Mouse (Mus musculus) hindbrain, postnatal 0 days (tissue): ENCODE data around the gene Pus3. TPM values are rescaled to one million over a fixed set of nuclear protein-coding genes. Genes with fewer than 3 reads are reported as not detected.
A peak's percentile ranks its signal among the peaks of the same experiment; 100 is the strongest.

Experiments used
- ATAC-seq: fragments of 200-750 bp; cut with Nextera tagmentation; 2 replicates; pipeline ENCODE4 v1.8.0; 2017; ENCODE audit warnings: mild to moderate bottlenecking, moderate TSS enrichment, moderate library complexity
- DNase-seq: peaks from one replicate; pipeline ENCODE4 v3.0.0-alpha.2; 2015; ENCODE audit warnings: low spot score
- H3K27ac ChIP-seq: fragments of 300-500 bp; sonication (generic); 2 replicates; pipeline ENCODE4 v1.5.1; 2014; ENCODE audit warnings: mild to moderate bottlenecking
- H3K27me3 ChIP-seq: fragments of 300-500 bp; sonication (generic); 2 replicates; pipeline ENCODE4 v1.6.1; 2014; ENCODE audit warnings: low read length, mixed read lengths; ENCODE audit not compliant: insufficient read depth
- H3K36me3 ChIP-seq: fragments of 300-500 bp; sonication (generic); 2 replicates; pipeline ENCODE4 v1.6.1; 2014; ENCODE audit warnings: low read length, mixed read lengths; ENCODE audit not compliant: insufficient read depth
- H3K4me1 ChIP-seq: fragments of 300-500 bp; sonication (generic); 2 replicates; pipeline ENCODE4 v1.6.1; 2014; ENCODE audit warnings: antibody characterized with exemption, low read length, mixed read lengths; ENCODE audit not compliant: insufficient read depth
- H3K4me2 ChIP-seq: fragments of 300-500 bp; sonication (generic); 2 replicates; pipeline ENCODE4 v1.6.1; 2014; ENCODE audit warnings: low read depth, mild to moderate bottlenecking, low read length, moderate library complexity, mixed read lengths
- H3K4me3 ChIP-seq: fragments of 300-500 bp; sonication (generic); 2 replicates; pipeline ENCODE4 v1.5.1; 2014; ENCODE audit warnings: low read length
- H3K9ac ChIP-seq: fragments of 300-500 bp; sonication (generic); replicated peaks from 2 replicates; pipeline ENCODE4 v1.6.1; 2014; ENCODE audit warnings: mild to moderate bottlenecking, low read length, moderate library complexity, mixed read lengths
- H3K9me3 ChIP-seq: fragments of 300-500 bp; sonication (generic); 2 replicates; pipeline ENCODE4 v1.6.1; 2016; ENCODE audit warnings: low read length, mixed read lengths
- CTCF ChIP-seq: IDR thresholded peaks from 2 replicates; pipeline ENCODE4 v1.5.1; 2016; ENCODE audit warnings: antibody characterized with exemption, control low read depth, low read depth
- WGBS: fragments of 180-500 bp; shearing (Covaris S2); extraction: QIAGEN DNeasy Blood & Tissue Kit; methylation state at CpG from one replicate; pipeline ENCODE4 v1.1.7; 2014; 5-methylcytosine and 5-hydroxymethylcytosine counted together
- polyA plus RNA-seq: library from polyadenylated mRNA; unstranded; fragments of >200 nt; fragmentation: Nextera tagmentation; extraction: Ambion mirVana; gene quantifications from 2 replicates; pipeline ENCODE4 v1.2.1, GENCODE M21; 2015
- total RNA-seq: library from RNA; depleted of rRNA; stranded (reverse); fragments of >200 nt; gene quantifications from 2 replicates; pipeline ENCODE4 v1.2.3, GENCODE M21; 2014

Gene Pus3
- total and polyA plus RNA-seq, 2 experiments from 2014 or later: 8.3 to 13.7 TPM

DNA sequence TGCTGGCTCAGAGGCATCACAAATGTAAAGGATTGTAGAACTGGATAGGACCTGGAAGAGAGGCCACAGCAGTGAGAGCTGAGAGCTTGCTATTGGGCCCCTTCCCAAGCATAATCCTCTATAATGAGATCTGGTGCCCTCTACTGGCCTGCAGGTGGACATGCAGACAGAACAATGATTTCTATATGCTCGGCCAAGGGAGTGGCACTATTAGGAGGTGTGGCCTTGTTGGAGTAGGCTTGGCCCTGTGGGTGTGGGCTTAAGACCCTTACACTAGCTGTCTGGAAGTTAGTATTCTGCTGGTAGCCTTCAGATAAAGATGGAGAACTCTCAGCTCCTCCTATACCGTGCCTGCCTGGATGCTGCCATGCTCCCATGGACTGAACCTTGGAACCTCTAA is 23.3 kb upstream of the Pus3 start:
- no peak overlapping the region for H3K4me3 ChIP-seq
- H3K9ac ChIP-seq: no peak overlapping the region
- no peaks in the 10 kb centered on the region for H3K4me1 ChIP-seq
- no peaks in the 10 kb centered on the region for H3K36me3 ChIP-seq
- WGBS: 8% methylated on average over 2 of the region's 2 CpGs
- TF ChIP-seq CTCF: peak; percentile 95
- ATAC-seq (peak; percentile 90), DNase-seq (peak; percentile 88)
- H3K27me3 ChIP-seq: no peaks in the 10 kb centered on the region
- H3K4me2 ChIP-seq: no peak overlapping the region
- no peaks in the 10 kb centered on the region for H3K9me3 ChIP-seq
- H3K27ac ChIP-seq: no peak overlapping the region

DNA sequence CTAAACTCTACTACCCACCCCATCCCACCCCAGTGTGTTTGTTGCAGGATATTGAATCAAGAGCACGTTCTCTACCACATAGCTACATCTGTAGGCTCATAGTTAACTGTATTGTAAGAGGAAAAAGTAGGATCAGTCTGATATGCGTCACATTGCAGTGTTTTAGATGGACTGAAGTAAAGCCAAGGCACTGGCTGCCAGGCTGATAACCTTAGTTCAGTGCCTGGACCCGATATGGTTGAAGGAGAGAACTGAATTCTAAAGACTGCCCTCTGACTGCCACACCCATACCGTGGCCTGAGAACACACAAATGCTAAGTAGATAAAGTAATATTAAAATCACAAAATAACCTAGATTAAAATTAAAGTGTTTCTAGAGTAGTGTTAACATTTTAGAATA is 22.5 kb upstream of the Pus3 start:
- H3K4me1 ChIP-seq: no peaks in the 10 kb centered on the region
- TF ChIP-seq CTCF: no peak
- H3K27me3 ChIP-seq: no peaks in the 10 kb centered on the region
- H3K4me3 ChIP-seq: no peak overlapping the region
- H3K9ac ChIP-seq: no peak overlapping the region
- 78% methylated on average over 4 of the region's 4 CpGs for WGBS
- H3K9me3 ChIP-seq: no peaks in the 10 kb centered on the region
- no peak overlapping the region for H3K4me2 ChIP-seq
- DNase-seq: no peak
- ATAC-seq: no peak
- no peaks in the 10 kb centered on the region for H3K36me3 ChIP-seq
- H3K27ac ChIP-seq: no peak overlapping the region

DNA sequence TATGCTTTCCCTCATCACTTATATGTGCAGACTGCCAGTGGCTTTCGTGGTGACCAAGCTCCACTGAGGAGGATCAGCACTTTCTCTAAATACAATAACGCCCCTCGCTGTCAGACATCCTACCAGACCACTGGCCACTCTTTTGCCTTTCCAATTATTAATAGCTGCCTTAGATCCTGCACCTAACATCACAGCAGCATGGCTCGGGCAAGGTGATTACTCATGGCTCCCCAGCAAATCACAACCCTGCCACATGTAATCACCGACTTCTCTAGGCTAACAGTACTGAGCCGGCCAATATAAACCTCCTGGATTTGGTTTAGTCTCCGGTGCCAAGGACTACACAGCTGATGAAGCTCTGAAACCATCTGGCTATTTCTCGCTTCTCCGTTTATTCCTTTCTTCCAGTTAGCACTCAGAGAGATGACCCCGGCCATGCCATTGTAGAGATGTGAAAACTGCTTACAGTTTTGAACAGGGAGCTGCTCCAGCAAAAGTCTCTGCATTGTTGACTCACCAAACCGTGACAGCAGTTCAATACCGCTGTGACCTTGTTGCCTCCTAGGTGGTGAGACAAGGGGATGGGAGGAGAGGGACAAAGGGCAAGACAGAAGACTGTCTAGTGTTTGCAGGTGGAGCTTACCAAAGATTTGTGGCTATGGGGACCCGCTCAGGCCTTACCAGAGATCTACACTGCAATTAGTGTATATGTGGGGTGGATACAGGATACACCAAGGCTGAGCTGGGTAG is 19.2 kb upstream of the Pus3 start:
- H3K9me3 ChIP-seq: no peaks in the 10 kb centered on the region
- WGBS: 61% methylated on average over 13 of the region's 13 CpGs
- TF ChIP-seq CTCF: no peak
- H3K9ac ChIP-seq: no peak overlapping the region
- DNase-seq (no peak), ATAC-seq (no peak)
- H3K4me1 ChIP-seq: no peaks in the 10 kb centered on the region
- H3K27ac ChIP-seq: no peak overlapping the region
- peaks cover 8% of the 10 kb centered on the region; the same call in 1 of the 2 replicates for H3K36me3 ChIP-seq
- H3K27me3 ChIP-seq: no peaks in the 10 kb centered on the region
- H3K4me2 ChIP-seq: no peak overlapping the region
- H3K4me3 ChIP-seq: no peak overlapping the region

DNA sequence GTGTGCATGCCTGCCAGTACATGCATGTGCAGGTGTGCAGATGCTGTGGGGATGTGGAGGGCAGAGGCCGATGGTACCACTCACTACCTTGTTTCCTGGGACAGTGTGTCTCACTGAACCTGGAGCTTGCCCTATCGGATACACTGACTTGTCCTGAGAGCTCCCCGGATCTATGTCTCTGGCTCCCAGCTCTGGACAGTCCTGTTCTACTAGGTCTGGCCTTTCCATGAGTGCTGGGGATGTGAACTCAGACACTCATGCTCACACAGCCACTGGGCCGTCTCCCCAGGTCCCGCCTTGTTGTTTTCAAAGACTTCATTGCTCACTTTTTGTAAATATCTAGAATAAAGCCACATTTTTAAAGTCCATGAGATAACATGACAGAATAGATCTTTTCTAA is 17.4 kb upstream of the Pus3 start:
- WGBS: 88% methylated on average over 5 of the region's 5 CpGs
- Histone ChIP-seq H3K4me1 (no peaks in the 10 kb centered on the region), H3K27ac (no peak overlapping the region), H3K9ac (no peak overlapping the region), H3K9me3 (no peaks in the 10 kb centered on the region), H3K27me3 (no peaks in the 10 kb centered on the region), H3K4me2 (no peak overlapping the region), H3K36me3 (peaks cover 8% of the 10 kb centered on the region; the same call in 1 of the 2 replicates), H3K4me3 (no peak overlapping the region)
- DNase-seq: no peak
- TF ChIP-seq CTCF: no peak
- no peak for ATAC-seq

DNA sequence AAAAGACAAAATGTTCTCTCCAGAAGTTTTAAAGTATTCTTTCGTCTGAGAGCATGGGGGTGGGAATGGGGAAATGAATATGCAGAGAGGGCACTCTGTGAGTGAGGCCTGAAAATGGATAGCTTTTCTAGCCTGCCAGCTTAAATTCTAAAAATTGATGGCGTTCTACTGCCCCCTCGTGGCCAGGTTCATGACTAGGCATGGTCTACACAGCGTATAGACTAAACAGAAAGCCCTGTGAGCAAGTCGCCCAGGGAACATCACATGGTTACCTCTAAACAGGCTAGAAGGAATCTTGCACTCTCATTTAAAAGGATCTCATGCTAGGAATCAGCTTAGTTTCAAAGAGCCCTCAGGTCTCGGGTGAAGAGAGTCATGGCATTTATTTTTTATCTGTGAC is 16.9 kb upstream of the Pus3 start:
- no peak overlapping the region for H3K27ac ChIP-seq
- H3K4me3 ChIP-seq: no peak overlapping the region
- peak; percentile 85 for ATAC-seq
- H3K4me1 ChIP-seq: no peaks in the 10 kb centered on the region
- WGBS: 10% methylated on average over 6 of the region's 6 CpGs
- no peaks in the 10 kb centered on the region for H3K9me3 ChIP-seq
- peak; percentile 84 for TF ChIP-seq CTCF
- H3K4me2 ChIP-seq: no peak overlapping the region
- no peak overlapping the region for H3K9ac ChIP-seq
- peaks cover 8% of the 10 kb centered on the region; the same call in 1 of the 2 replicates for H3K36me3 ChIP-seq
- peak; percentile 92 for DNase-seq
- H3K27me3 ChIP-seq: no peaks in the 10 kb centered on the region

DNA sequence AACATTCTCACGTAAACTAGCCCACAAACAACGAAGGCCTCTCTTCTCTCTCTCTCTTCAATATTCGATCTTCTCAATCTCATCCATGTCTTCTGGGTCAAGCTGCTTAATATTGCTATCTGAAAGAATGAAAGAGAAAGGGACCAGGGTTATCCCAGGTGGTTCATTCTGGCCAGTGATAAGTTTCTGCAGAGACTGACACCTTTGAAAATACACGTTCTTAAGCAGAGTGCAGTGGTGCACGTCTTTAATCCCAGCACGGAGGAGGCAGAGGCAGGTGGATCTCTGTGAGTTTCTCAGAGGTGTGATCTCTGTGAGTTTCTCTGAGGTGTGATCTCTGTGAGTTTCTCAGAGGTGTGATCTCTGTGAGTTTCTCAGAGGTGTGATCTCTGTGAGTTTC is 16.5 kb upstream of the Pus3 start:
- 73% methylated on average over 6 of the region's 6 CpGs for WGBS

More for the DNA sequence above, 16.5 kb upstream of the Pus3 start:
- Histone ChIP-seq H3K4me2 (no peak overlapping the region), H3K4me1 (no peaks in the 10 kb centered on the region), H3K9me3 (no peaks in the 10 kb centered on the region), H3K27ac (no peak overlapping the region), H3K4me3 (no peak overlapping the region), H3K9ac (no peak overlapping the region), H3K27me3 (no peaks in the 10 kb centered on the region), H3K36me3 (peaks cover 8% of the 10 kb centered on the region; the same call in 1 of the 2 replicates)
- no peak for TF ChIP-seq CTCF
- no peak for DNase-seq
- no peak for ATAC-seq
